Mouse (Mus musculus) liver, adult 2 months (tissue): ENCODE data around the gene Crhr1.

Experiments
- CTCF ChIP-seq: fragments of 200-500 bp; IDR thresholded peaks from 2 replicates; pipeline ENCODE4 v1.5.1; 2011; ENCODE audit warnings: low read depth, low read length, control low read depth
- POLR2A ChIP-seq: fragments of 200-500 bp; IDR thresholded peaks from 2 replicates; pipeline ENCODE4 v1.6.1; 2011; ENCODE audit warnings: low read length, control low read depth; ENCODE audit not compliant: insufficient read depth; ENCODE audit errors: extremely low read depth

DNA sequence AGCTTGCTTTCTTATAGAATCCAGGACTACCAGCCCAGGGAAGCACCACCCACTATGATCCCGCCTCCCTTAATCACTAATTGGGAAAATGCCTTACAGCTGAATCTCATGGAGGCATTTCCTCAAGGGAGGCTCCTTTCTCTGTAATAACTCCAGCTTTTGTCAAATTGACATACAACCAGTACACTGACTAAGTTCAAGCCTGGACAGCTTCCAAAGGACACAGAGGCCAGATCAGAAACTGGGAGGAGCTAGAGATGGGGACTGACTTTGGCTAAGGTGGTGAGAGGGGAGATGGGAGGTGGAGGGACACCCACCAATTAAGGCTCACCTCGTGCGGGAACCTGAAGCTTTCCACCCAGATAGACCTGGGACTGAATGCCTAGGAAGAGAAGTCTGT, 37.5 kb upstream of the Crhr1 start:
- TF ChIP-seq CTCF (no peak), POLR2A (no peak)
